Mouse (Mus musculus): ENCODE measurements at regions not wholly inside any gene's neighbourhood (a gene's known extent, or its start where the extent isn't known, plus 50 kb on each side); places are given as distances from the start of the nearest gene placed in this dataset.

DNA sequence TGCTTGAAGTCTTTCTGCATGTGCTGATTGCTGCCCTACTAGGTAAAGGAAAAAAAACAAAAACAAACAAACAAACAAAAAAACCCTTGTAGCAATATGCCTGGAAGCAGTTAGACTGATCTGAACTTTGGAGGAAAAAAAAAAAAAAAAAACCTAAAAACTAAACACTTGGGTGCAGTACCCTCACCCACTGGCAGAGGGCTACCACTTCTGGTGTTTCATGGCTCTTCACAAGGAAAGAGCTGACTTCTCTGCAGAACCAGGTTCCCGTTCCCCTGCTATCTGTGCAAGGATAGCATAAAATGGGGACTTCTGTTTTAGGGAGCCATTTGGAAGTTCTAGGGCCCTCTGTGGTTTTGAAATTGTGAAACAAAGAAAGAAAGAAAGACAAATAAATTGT, 52.2 kb upstream of the Otud4 start:
- in situ Hi-C loops (cut with MboI): loop anchor here (25.0 kb wide), 1 partner anchor 275 kb away; no protein-coding TSS in a partner anchor

DNA sequence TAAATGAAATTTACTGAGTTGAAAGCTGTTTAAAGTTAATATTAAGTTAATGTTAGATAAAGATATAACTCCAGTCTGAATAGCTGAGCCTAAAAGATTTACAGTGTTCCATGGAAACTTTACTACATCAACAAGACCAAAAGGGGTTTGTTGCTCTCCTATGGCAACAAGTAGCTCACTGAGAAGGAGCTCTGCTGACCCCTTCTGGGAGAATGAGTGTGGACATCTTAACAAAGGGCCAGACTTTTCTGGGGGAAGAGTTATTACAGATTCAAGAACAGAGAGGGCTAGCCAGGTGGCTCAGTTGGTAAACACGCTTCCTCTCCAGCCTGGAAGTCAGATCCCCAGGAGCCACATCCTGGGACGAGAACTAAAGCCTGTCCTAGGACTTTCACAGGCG, 54.5 kb upstream of the Otud4 start:
- in situ Hi-C loops (cut with MboI): loop anchor here (25.0 kb wide), 1 partner anchor 273 kb away; no protein-coding TSS in a partner anchor

DNA sequence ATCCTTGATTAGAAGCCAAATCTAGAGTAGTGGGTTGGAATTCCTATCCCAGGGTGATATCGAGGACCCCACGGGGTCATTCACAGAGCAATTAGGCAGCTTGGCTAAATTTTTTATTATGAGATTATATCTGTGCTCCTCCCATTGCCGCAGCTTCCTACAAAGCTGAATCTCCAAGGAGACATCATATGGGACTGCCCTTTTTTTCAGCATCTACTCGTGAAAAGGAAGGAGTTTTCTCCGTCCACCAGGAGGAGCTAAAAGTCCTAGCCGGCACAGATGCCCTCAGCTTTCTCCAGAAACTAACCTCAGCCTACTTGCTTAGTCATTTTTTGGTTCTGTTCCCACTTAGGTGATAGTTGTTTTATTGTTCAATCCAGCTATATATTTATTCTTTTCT, 56.1 kb upstream of the Otud4 start:
- in situ Hi-C loops (cut with MboI): loop anchor here (25.0 kb wide), 1 partner anchor 271 kb away; no protein-coding TSS in a partner anchor

GRCm38 (mm10) chr8:79582195-79582594, 57.2 kb upstream of the Otud4 start:
- in situ Hi-C loops (cut with MboI): loop anchor here (25.0 kb wide), 1 partner anchor 270 kb away; no protein-coding TSS in a partner anchor

- in situ Hi-C loops (cut with MboI): loop anchor here (25.0 kb wide), 1 partner anchor 264 kb away; no protein-coding TSS in a partner anchor
Measured at GRCm38 (mm10) chr8:79576086-79576485, 63.3 kb upstream of the Otud4 start.

GRCm38 (mm10) chr8:79575175-79575734, 64.2 kb upstream of the Otud4 start:
- in situ Hi-C loops (cut with MboI): loop anchor here (25.0 kb wide), 1 partner anchor 263 kb away; no protein-coding TSS in a partner anchor

- in situ Hi-C loops (cut with MboI): no loop called here
Measured at GRCm38 (mm10) chr8:79573491-79573890, 65.9 kb upstream of the Otud4 start.

- in situ Hi-C loops (cut with MboI): no loop called here
Measured at GRCm38 (mm10) chr8:79572526-79572925, 66.9 kb upstream of the Otud4 start.

DNA sequence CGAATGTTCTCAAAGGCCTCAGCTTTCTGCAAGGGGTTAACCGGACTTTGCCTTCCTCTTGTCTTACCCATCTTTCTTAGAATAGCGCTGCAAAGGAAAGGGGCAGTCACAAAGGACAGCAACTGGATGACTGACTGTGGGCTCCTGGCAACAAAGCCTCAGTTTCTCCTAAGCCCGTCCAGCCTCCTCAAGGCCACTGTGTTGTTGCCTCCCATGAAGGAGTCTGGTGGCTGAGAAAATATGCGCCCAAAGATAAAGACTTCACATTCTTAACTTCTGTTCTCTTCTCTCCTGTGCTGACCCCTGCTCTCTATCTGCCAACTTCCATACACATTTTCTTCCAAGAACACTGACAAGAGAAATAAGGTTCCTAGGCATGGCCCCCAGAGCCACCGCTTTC, 76.3 kb upstream of the Otud4 start:
- in situ Hi-C loops (cut with MboI): no loop called here

GRCm38 (mm10) chr8:79562669-79563068, 76.7 kb upstream of the Otud4 start:
- in situ Hi-C loops (cut with MboI): no loop called here

GRCm38 (mm10) chr8:79562071-79562581, 77.3 kb upstream of the Otud4 start:
- in situ Hi-C loops (cut with MboI): no loop called here

- in situ Hi-C loops (cut with MboI): no loop called here
Measured at GRCm38 (mm10) chr8:79561269-79562063, 78.0 kb upstream of the Otud4 start.

- in situ Hi-C loops (cut with MboI): no loop called here
Measured at GRCm38 (mm10) chr8:79559516-79559915, 79.9 kb upstream of the Otud4 start.

- in situ Hi-C loops (cut with MboI): no loop called here
Measured at GRCm38 (mm10) chr8:79554311-79554710, 85.1 kb upstream of the Otud4 start.

DNA sequence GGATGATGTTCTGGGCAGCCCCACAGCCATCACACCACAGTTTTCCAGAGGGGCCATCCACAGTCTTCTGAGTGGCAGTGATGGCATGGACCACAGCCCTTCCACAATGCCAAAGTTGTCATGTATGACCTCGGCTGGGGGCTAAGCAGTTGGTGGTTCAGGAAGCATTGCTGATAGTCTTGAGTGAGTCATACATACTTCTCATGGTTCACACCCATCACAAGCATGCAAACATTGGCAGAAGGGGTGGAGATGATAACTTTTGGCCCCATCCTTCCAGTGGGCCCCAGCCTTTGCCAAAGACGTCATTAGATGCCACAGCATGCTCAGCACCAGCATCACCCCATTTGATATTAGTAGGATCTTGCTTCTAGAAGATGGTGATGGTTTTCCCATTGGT, 89.3 kb upstream of the Otud4 start:
- in situ Hi-C loops (cut with MboI): no loop called here

DNA sequence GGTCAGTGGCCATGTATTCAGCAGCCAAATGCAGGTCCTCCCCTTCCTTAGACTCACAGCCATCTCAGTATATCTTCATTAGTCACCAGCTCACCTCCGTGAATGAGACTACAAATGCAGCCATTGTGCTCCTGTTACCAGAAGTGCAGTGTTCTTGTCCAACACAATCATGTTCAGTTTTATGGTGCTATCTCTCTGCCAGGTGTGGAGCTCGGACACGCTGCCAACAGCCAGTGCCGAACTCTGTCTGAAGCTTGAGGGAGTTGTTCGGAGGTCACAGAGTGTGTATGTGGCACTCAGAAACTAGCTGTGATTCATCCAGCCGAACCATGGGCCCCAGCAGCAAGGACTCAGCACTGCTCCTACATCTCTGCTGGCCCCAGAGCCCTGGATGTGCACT, 91.3 kb upstream of the Otud4 start:
- in situ Hi-C loops (cut with MboI): no loop called here

GRCm38 (mm10) chr8:79545866-79546373, 93.5 kb upstream of the Otud4 start:
- in situ Hi-C loops (cut with MboI): no loop called here

- in situ Hi-C loops (cut with MboI): no loop called here
Measured at GRCm38 (mm10) chr8:79542461-79542860, 97.0 kb upstream of the Otud4 start.

DNA sequence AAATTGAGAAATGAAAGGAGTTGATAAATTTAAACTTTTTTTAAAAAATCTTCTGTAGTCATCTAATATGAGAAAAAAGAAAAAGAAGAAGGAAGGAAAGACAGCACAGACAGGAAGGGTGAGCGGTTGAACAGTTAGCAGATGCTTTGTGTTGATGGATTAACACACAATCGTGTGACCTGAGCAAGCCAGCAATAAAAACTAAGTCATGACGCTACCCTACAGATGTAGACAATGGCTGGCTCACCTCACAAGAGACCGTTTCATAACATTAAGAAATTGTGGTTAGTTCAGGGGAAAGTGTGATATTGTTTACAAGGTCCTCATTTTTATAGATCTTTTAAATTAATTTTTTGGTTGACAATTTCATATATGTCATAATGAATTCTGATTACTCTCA, 99.4 kb upstream of the Otud4 start:
- in situ Hi-C loops (cut with MboI): no loop called here

GRCm38 (mm10) chr8:79534271-79534889, 105.0 kb upstream of the Otud4 start:
- in situ Hi-C loops (cut with MboI): no loop called here

- in situ Hi-C loops (cut with MboI): no loop called here
Measured at GRCm38 (mm10) chr8:79529556-79529955, 109.9 kb upstream of the Otud4 start.

- in situ Hi-C loops (cut with MboI): no loop called here
Measured at GRCm38 (mm10) chr8:79522040-79522439, 117.4 kb upstream of the Otud4 start.

Data from mature B cell (primary cell).